Mouse (Mus musculus) heart, adult 2 months (tissue): ENCODE measurements around the gene Tubb2b. TPM values are rescaled to one million over a fixed set of nuclear protein-coding genes. Genes with fewer than 3 reads are reported as not detected.

Experiments used
- DNase-seq, 2 experiments: peaks; one replicate each; pipeline ENCODE4 v3.0.0; 2021
- H3K27ac ChIP-seq: fragments of 200-600 bp; 2 replicates; pipeline ENCODE4 v1.8.1; 2022
- H3K27me3 ChIP-seq: fragments of 200-500 bp; 2 replicates; pipeline ENCODE4 v1.6.1; 2012; ENCODE audit warnings: mild to moderate bottlenecking, low read length, inconsistent platforms, mixed read lengths; ENCODE audit not compliant: control insufficient read depth, insufficient read depth
- H3K36me3 ChIP-seq: fragments of 200-500 bp; 2 replicates; pipeline ENCODE4 v1.6.1; 2012; ENCODE audit warnings: low read length, inconsistent platforms; ENCODE audit not compliant: control insufficient read depth, insufficient read depth
- H3K4me1 ChIP-seq: fragments of 200-500 bp; 2 replicates; pipeline ENCODE4 v1.6.1; 2011; ENCODE audit warnings: low read length; ENCODE audit not compliant: control insufficient read depth, insufficient read depth
- H3K4me3 ChIP-seq: fragments of 200-600 bp; 2 replicates; pipeline ENCODE4 v1.8.1; 2022
- H3K79me2 ChIP-seq: fragments of 200-500 bp; replicated peaks from 2 replicates; pipeline ENCODE4 v1.6.1; 2012; ENCODE audit warnings: mild to moderate bottlenecking, inconsistent platforms, low read length, moderate library complexity, mixed read lengths; ENCODE audit not compliant: control insufficient read depth, insufficient read depth
- H3K9ac ChIP-seq: fragments of 200-500 bp; 2 replicates; pipeline ENCODE4 v1.6.1; 2012; ENCODE audit warnings: low read depth, mild to moderate bottlenecking, control low read depth, inconsistent platforms, low read length, mixed read lengths
- CTCF ChIP-seq: fragments of 200-600 bp; IDR thresholded peaks from 2 replicates; pipeline ENCODE4 v1.8.1; 2022; ENCODE audit warnings: antibody characterized with exemption, mild to moderate bottlenecking, moderate library complexity
- EP300 ChIP-seq: fragments of 200-500 bp; IDR thresholded peaks from 2 replicates; pipeline ENCODE4 v1.6.1; 2011; ENCODE audit warnings: low read depth, low read length, control low read depth; ENCODE audit not compliant: insufficient read depth
- POLR2A ChIP-seq: fragments of 200-500 bp; IDR thresholded peaks from 2 replicates; pipeline ENCODE4 v1.6.1; 2011; ENCODE audit warnings: mild to moderate bottlenecking, low read depth, low read length, control low read depth; ENCODE audit not compliant: insufficient read depth
- WGBS: fragments of 180-500 bp; shearing (Covaris S2); methylation state at CpG from one replicate; pipeline ENCODE4 v1.1.7; 2018; 5-methylcytosine and 5-hydroxymethylcytosine counted together
- intact Hi-C: fragments of 180-260 bp; cut with DNase I; formaldehyde crosslinking; loops from one replicate; pipeline ENCODE4 v1.15.1; 2025
- polyA plus RNA-seq: library from polyadenylated mRNA; depleted of rRNA; stranded (reverse); fragments of >200 nt; gene quantifications from 2 replicates; pipeline ENCODE4 v1.2.3, GENCODE M21; 2012
- total RNA-seq, 2 experiments: library from RNA; stranded (reverse); gene quantifications; 2 replicates each; pipeline ENCODE4 v1.2.3; 2021

Tubb2b gene
- total and polyA plus RNA-seq, 3 experiments, result 2.6 to 6.2 (median 5.3) TPM

GRCm38 (mm10) chr13:34101908-34102307 lies 28.4 kb downstream of the Tubb2b start:
- no peak overlapping the region for H3K4me3 ChIP-seq
- peak in 1 of 2 experiments; percentile 33 for DNase-seq
- peak overlapping the region; percentile 40 for H3K27ac ChIP-seq
- intact Hi-C loops, result loop anchor here (2.0 kb wide), 1 partner anchor 47 kb away; no protein-coding TSS in a partner anchor
- H3K79me2 ChIP-seq, result no peaks in the 10 kb centered on the region
- H3K4me1 ChIP-seq, result peaks cover 13% of the 10 kb centered on the region
- WGBS, result 41% methylated on average over 9 of the region's 9 CpGs
- no peak overlapping the region for H3K9ac ChIP-seq
- H3K36me3 ChIP-seq, result peaks cover 5% of the 10 kb centered on the region
- H3K27me3 ChIP-seq, result no peaks in the 10 kb centered on the region
- TF ChIP-seq POLR2A (peak; percentile 34; the same call in 1 of the 2 replicates), CTCF (no peak), EP300 (peak; percentile 91)

- Histone ChIP-seq H3K27me3 (no peaks in the 10 kb centered on the region), H3K79me2 (no peaks in the 10 kb centered on the region), H3K4me3 (no peak overlapping the region), H3K36me3 (no peaks in the 10 kb centered on the region), H3K4me1 (peaks cover 17% of the 10 kb centered on the region), H3K27ac (peak overlapping the region; percentile 32; the same call in 1 of the 2 replicates), H3K9ac (no peak overlapping the region)
- no peak for DNase-seq
- TF ChIP-seq POLR2A (no peak), EP300 (no peak), CTCF (no peak)
- 90% methylated on average over 10 of the region's 10 CpGs for WGBS
- intact Hi-C loops, result loop anchor here (2.0 kb wide), 1 partner anchor 48 kb away; no protein-coding TSS in a partner anchor
Measured at GRCm38 (mm10) chr13:34101247-34101646, 29.0 kb downstream of the Tubb2b start.

- no peaks in the 10 kb centered on the region for H3K36me3 ChIP-seq
- intact Hi-C loops, result loop anchor here (2.0 kb wide), 1 partner anchor 48 kb away; no protein-coding TSS in a partner anchor
- 63% methylated on average over 3 of the region's 3 CpGs for WGBS
Measured at GRCm38 (mm10) chr13:34100733-34101132, 29.5 kb downstream of the Tubb2b start.

GRCm38 (mm10) chr13:34097086-34097485 lies 33.2 kb downstream of the Tubb2b start:
- Histone ChIP-seq H3K27ac (peak overlapping the region; percentile 82), H3K4me1 (peaks cover 21% of the 10 kb centered on the region), H3K36me3 (peaks cover 6% of the 10 kb centered on the region), H3K9ac (no peak overlapping the region), H3K27me3 (no peaks in the 10 kb centered on the region), H3K4me3 (no peak overlapping the region), H3K79me2 (no peaks in the 10 kb centered on the region)
- intact Hi-C loops, result no loop called here
- DNase-seq, result no peak
- WGBS, result 58% methylated on average over 3 of the region's 3 CpGs
- no peak for TF ChIP-seq EP300
- TF ChIP-seq CTCF, result no peak
- no peak for TF ChIP-seq POLR2A

More at GRCm38 (mm10) chr13:34100733-34101132, 29.5 kb downstream of the Tubb2b start:
- DNase-seq, result no peak
- Histone ChIP-seq H3K4me1 (peaks cover 16% of the 10 kb centered on the region), H3K9ac (no peak overlapping the region), H3K79me2 (no peaks in the 10 kb centered on the region), H3K27ac (peak overlapping the region; percentile 64), H3K4me3 (no peak overlapping the region), H3K27me3 (no peaks in the 10 kb centered on the region)
- no peak for TF ChIP-seq CTCF
- TF ChIP-seq EP300, result no peak
- no peak for TF ChIP-seq POLR2A

- peak overlapping the region; percentile 82 for H3K27ac ChIP-seq
- no peak overlapping the region for H3K4me3 ChIP-seq
- H3K27me3 ChIP-seq, result no peaks in the 10 kb centered on the region
- H3K4me1 ChIP-seq, result peaks cover 20% of the 10 kb centered on the region
- intact Hi-C loops, result loop anchor here (1.0 kb wide), 1 partner anchor 12 kb away; no protein-coding TSS in a partner anchor
- H3K36me3 ChIP-seq, result peaks cover 6% of the 10 kb centered on the region
- no peak overlapping the region for H3K9ac ChIP-seq
- H3K79me2 ChIP-seq, result no peaks in the 10 kb centered on the region
- peak in 1 of 2 experiments; percentile 49 for DNase-seq
- WGBS, result 41% methylated on average over 4 of the region's 4 CpGs
- peak; percentile 83 for TF ChIP-seq EP300
- TF ChIP-seq POLR2A, result peak; percentile 28; the same call in 1 of the 2 replicates
- no peak for TF ChIP-seq CTCF
Measured at GRCm38 (mm10) chr13:34096455-34096854, 33.8 kb downstream of the Tubb2b start.

GRCm38 (mm10) chr13:34095542-34096435 lies 34.5 kb downstream of the Tubb2b start:
- Histone ChIP-seq H3K27ac (peak overlapping the region; percentile 82), H3K79me2 (no peaks in the 10 kb centered on the region), H3K9ac (no peak overlapping the region), H3K36me3 (peaks cover 6% of the 10 kb centered on the region), H3K27me3 (no peaks in the 10 kb centered on the region), H3K4me1 (peaks cover 17% of the 10 kb centered on the region), H3K4me3 (peak overlapping the region; percentile 2)
- TF ChIP-seq EP300, result 0 out of 2 replicates have a peak, but pooled peaks have one; percentile 21
- TF ChIP-seq POLR2A, result no peak
- TF ChIP-seq CTCF, result no peak
- WGBS, result 33% methylated on average over 7 of the region's 7 CpGs
- DNase-seq, result peak; percentile 54 to 56
- intact Hi-C loops, result loop anchor here (1.0 to 2.0 kb wide), 2 partner anchors 11 to 17 kb away; partner anchors contain the start of gene Tubb2a
